Mouse (Mus musculus): ENCODE measurements at regions not wholly inside any gene's neighbourhood (a gene's known extent, or its start where the extent isn't known, plus 50 kb on each side); places are given as distances from the start of the nearest gene placed in this dataset.
A peak's percentile ranks its signal among the peaks of the same experiment; 100 is the strongest.

- no peaks in the 10 kb centered on the region for H3K9me3 ChIP-seq (ENCODE audit: low read length)
- ATAC-seq, result peak; percentile 54
- H3K4me3 ChIP-seq (ENCODE audit: low read depth, low read length), result peak overlapping the region; percentile 39
- peak overlapping the region; percentile 92 for H3K27ac ChIP-seq (ENCODE audit: low read depth, low read length)
- no peaks in the 10 kb centered on the region for H3K27me3 ChIP-seq (ENCODE audit: insufficient read depth, low read length)
- peak; percentile 79 for DNase-seq
- peak overlapping the region; percentile 92 for H3K4me2 ChIP-seq (ENCODE audit: low read depth)
- peak overlapping the region; percentile 74 for H3K9ac ChIP-seq
- no peak for TF ChIP-seq CTCF (IDR thresholded peaks at IDR 0.05; ENCODE audit: low read depth)
- no peaks in the 10 kb centered on the region for H3K36me3 ChIP-seq (ENCODE audit: insufficient read depth)
- WGBS, result under 1% methylated on average over 58 of the region's 63 CpGs
- H3K4me1 ChIP-seq (ENCODE audit: insufficient read depth), result peaks cover 47% of the 10 kb centered on the region
Measured at GRCm38 (mm10) chr2:30711853-30712498, 91.5 kb downstream of the 1700001O22Rik start.

GRCm38 (mm10) chr2:30711476-30711852 is 92.0 kb downstream of the 1700001O22Rik start:
- peaks cover 44% of the 10 kb centered on the region for H3K4me1 ChIP-seq (ENCODE audit: insufficient read depth)
- no peaks in the 10 kb centered on the region for H3K36me3 ChIP-seq (ENCODE audit: insufficient read depth)
- DNase-seq (peak; percentile 44), ATAC-seq (peak; percentile 51)
- no peaks in the 10 kb centered on the region for H3K9me3 ChIP-seq (ENCODE audit: low read length)
- H3K4me3 ChIP-seq (ENCODE audit: low read depth, low read length), result peak overlapping the region; percentile 39
- WGBS, result 3% methylated on average over 14 of the region's 15 CpGs
- H3K9ac ChIP-seq, result peak overlapping the region; percentile 74
- peak overlapping the region; percentile 92 for H3K4me2 ChIP-seq (ENCODE audit: low read depth)
- no peak for TF ChIP-seq CTCF (IDR thresholded peaks at IDR 0.05; ENCODE audit: low read depth)
- H3K27me3 ChIP-seq (ENCODE audit: insufficient read depth, low read length), result no peaks in the 10 kb centered on the region
- peak overlapping the region; percentile 92 for H3K27ac ChIP-seq (ENCODE audit: low read depth, low read length)

GRCm38 (mm10) chr2:30710895-30711294 is 92.6 kb downstream of the 1700001O22Rik start:
- Histone ChIP-seq H3K4me2 (ENCODE audit: low read depth) (no peak overlapping the region), H3K36me3 (ENCODE audit: insufficient read depth) (no peaks in the 10 kb centered on the region), H3K4me1 (ENCODE audit: insufficient read depth) (peaks cover 39% of the 10 kb centered on the region), H3K27me3 (ENCODE audit: insufficient read depth, low read length) (no peaks in the 10 kb centered on the region), H3K27ac (ENCODE audit: low read depth, low read length) (peak overlapping the region; percentile 92; the same call in 1 of the 2 replicates), H3K9me3 (ENCODE audit: low read length) (no peaks in the 10 kb centered on the region), H3K4me3 (ENCODE audit: low read depth, low read length) (no peak overlapping the region), H3K9ac (no peak overlapping the region)
- ATAC-seq (no peak), DNase-seq (no peak)
- WGBS, result 95% methylated on average over 7 of the region's 7 CpGs
- no peak for TF ChIP-seq CTCF (IDR thresholded peaks at IDR 0.05; ENCODE audit: low read depth)

GRCm38 (mm10) chr2:30709386-30709884 is 94.0 kb downstream of the 1700001O22Rik start:
- H3K9me3 ChIP-seq (ENCODE audit: low read length), result no peaks in the 10 kb centered on the region
- DNase-seq, result no peak
- WGBS, result 63% methylated on average over 3 of the region's 3 CpGs
- peaks cover 39% of the 10 kb centered on the region for H3K4me1 ChIP-seq (ENCODE audit: insufficient read depth)
- ATAC-seq, result no peak
- TF ChIP-seq CTCF (IDR thresholded peaks at IDR 0.05; ENCODE audit: low read depth), result no peak
- H3K4me2 ChIP-seq (ENCODE audit: low read depth), result no peak overlapping the region
- no peaks in the 10 kb centered on the region for H3K27me3 ChIP-seq (ENCODE audit: insufficient read depth, low read length)
- H3K27ac ChIP-seq (ENCODE audit: low read depth, low read length), result peak overlapping the region; percentile 97
- no peak overlapping the region for H3K9ac ChIP-seq
- no peak overlapping the region for H3K4me3 ChIP-seq (ENCODE audit: low read depth, low read length)
- H3K36me3 ChIP-seq (ENCODE audit: insufficient read depth), result no peaks in the 10 kb centered on the region

GRCm38 (mm10) chr2:30708762-30709385 is 94.6 kb downstream of the 1700001O22Rik start:
- no peaks in the 10 kb centered on the region for H3K27me3 ChIP-seq (ENCODE audit: insufficient read depth, low read length)
- no peaks in the 10 kb centered on the region for H3K9me3 ChIP-seq (ENCODE audit: low read length)
- H3K4me2 ChIP-seq (ENCODE audit: low read depth), result no peak overlapping the region
- no peak overlapping the region for H3K4me3 ChIP-seq (ENCODE audit: low read depth, low read length)
- peak overlapping the region; percentile 97 for H3K27ac ChIP-seq (ENCODE audit: low read depth, low read length)
- DNase-seq, result no peak
- no peak overlapping the region for H3K9ac ChIP-seq
- H3K4me1 ChIP-seq (ENCODE audit: insufficient read depth), result peaks cover 39% of the 10 kb centered on the region
- WGBS, result 55% methylated on average over 4 of the region's 4 CpGs
- TF ChIP-seq CTCF (IDR thresholded peaks at IDR 0.05; ENCODE audit: low read depth), result no peak
- no peaks in the 10 kb centered on the region for H3K36me3 ChIP-seq (ENCODE audit: insufficient read depth)
- no peak for ATAC-seq

GRCm38 (mm10) chr2:30708001-30708683 is 95.3 kb downstream of the 1700001O22Rik start:
- H3K27me3 ChIP-seq (ENCODE audit: insufficient read depth, low read length), result no peaks in the 10 kb centered on the region
- H3K36me3 ChIP-seq (ENCODE audit: insufficient read depth), result no peaks in the 10 kb centered on the region
- ATAC-seq (peak; percentile 71), DNase-seq (peak; percentile 82)
- H3K4me1 ChIP-seq (ENCODE audit: insufficient read depth), result peaks cover 38% of the 10 kb centered on the region
- no peaks in the 10 kb centered on the region for H3K9me3 ChIP-seq (ENCODE audit: low read length)
- peak overlapping the region; percentile 97 for H3K27ac ChIP-seq (ENCODE audit: low read depth, low read length)
- peak overlapping the region; percentile 58 for H3K4me2 ChIP-seq (ENCODE audit: low read depth)
- no peak for TF ChIP-seq CTCF (IDR thresholded peaks at IDR 0.05; ENCODE audit: low read depth)
- peak overlapping the region; percentile 54 for H3K9ac ChIP-seq
- WGBS, result 2% methylated on average over 46 of the region's 48 CpGs
- peak overlapping the region; percentile 23 for H3K4me3 ChIP-seq (ENCODE audit: low read depth, low read length)
